Comparison of ENCODE assay signal across 8 mouse cellular contexts in genomic region chr16:18777101-18778080, GRCm38 (mm10). TPM values are rescaled to one million over a fixed set of nuclear protein-coding genes. Genes with fewer than 3 reads are reported as not detected.
A peak's percentile ranks its signal among the peaks of the same experiment; 100 is the strongest.
DNase-seq lines count a peak whose midpoint lies in the region; ATAC-seq and TF ChIP-seq lines count a peak whose summit lies in the region.

No protein-coding gene starts in this region.

- no peaks in the 10 kb centered on the region for H3K9me3 ChIP-seq in heart, embryonic 13.5 days
- no peaks in the 10 kb centered on the region for H3K9me3 ChIP-seq in limb, embryonic 13.5 days
- H3K9me3 ChIP-seq in neural tube, embryonic 11.5 days (ENCODE audit: control insufficient read depth, low read length), result no peaks in the 10 kb centered on the region

- no peak for ATAC-seq in heart, embryonic 13.5 days (ENCODE audit: extremely low read depth, insufficient number of reproducible peaks, low FRiP score, low TSS enrichment)
- 0 out of 2 replicates have a peak, but pooled peaks have one; percentile 22 for ATAC-seq in limb, embryonic 13.5 days (ENCODE audit: low FRiP score, low read depth)
- ATAC-seq in neural tube, embryonic 11.5 days (ENCODE audit: insufficient read depth, low FRiP score, low TSS enrichment), result 0 out of 2 replicates have a peak, but pooled peaks have one; percentile 29

- no peak for DNase-seq in cerebellum, adult 2 months
- DNase-seq in cerebellum, adult 11-12 months, result no peak
- DNase-seq in adrenal gland, postnatal 25 days, result peak; percentile 28
- peak; percentile 38 for DNase-seq in neural tube, embryonic 11.5 days (ENCODE audit: low spot score)
- no peak for DNase-seq in spleen, postnatal 14 days (ENCODE audit: low spot score in 2 of 2)
- no peak for DNase-seq in layer of hippocampus, postnatal 25 days (ENCODE audit: extremely low spot score in 1 of 2, low spot score in 1 of 2)

- 2% methylated on average over 80 of the region's 80 CpGs for WGBS in cerebellum, adult 2 months
- 2% methylated on average over 80 of the region's 80 CpGs for WGBS in heart, embryonic 13.5 days
- 2% methylated on average over 80 of the region's 80 CpGs for WGBS in limb, embryonic 13.5 days
- WGBS in neural tube, embryonic 11.5 days, result 2% methylated on average over 80 of the region's 80 CpGs

- no peak overlapping the region for H3K27ac ChIP-seq in cerebellum, adult 2 months (ENCODE audit: insufficient read depth, low read length)
- H3K27ac ChIP-seq in heart, embryonic 13.5 days (replicated peaks), result no peak overlapping the region
- no peak overlapping the region for H3K27ac ChIP-seq in limb, embryonic 13.5 days
- H3K27ac ChIP-seq in neural tube, embryonic 11.5 days (ENCODE audit: low read depth, low read length), result 0 out of 2 replicates have a peak overlapping the region, but pooled peaks have one; percentile 14

- no peaks in the 10 kb centered on the region for H3K27me3 ChIP-seq in cerebellum, adult 2 months (ENCODE audit: control insufficient read depth, insufficient read depth, low read length)
- H3K27me3 ChIP-seq in heart, embryonic 13.5 days (replicated peaks), result peaks cover 57% of the 10 kb centered on the region
- H3K27me3 ChIP-seq in limb, embryonic 13.5 days, result peaks cover 65% of the 10 kb centered on the region
- peaks cover 36% of the 10 kb centered on the region for H3K27me3 ChIP-seq in neural tube, embryonic 11.5 days (ENCODE audit: control insufficient read depth, insufficient read depth, low read length)

- TF ChIP-seq CTCF in cerebellum, adult 2 months (IDR thresholded peaks at IDR 0.05; ENCODE audit: borderline replicate concordance, insufficient read depth, low read depth, low read length), result no peak

- peak overlapping the region; percentile 76 for H3K9ac ChIP-seq in heart, embryonic 13.5 days
- peak overlapping the region; percentile 61 for H3K9ac ChIP-seq in limb, embryonic 13.5 days
- H3K9ac ChIP-seq in neural tube, embryonic 11.5 days (ENCODE audit: low read length), result peak overlapping the region; percentile 39

- H3K4me3 ChIP-seq in cerebellum, adult 2 months (replicated peaks; ENCODE audit: insufficient read depth, low read depth, low read length), result peak overlapping the region; percentile 14
- H3K4me3 ChIP-seq in heart, embryonic 13.5 days, result peak overlapping the region; percentile 54
- H3K4me3 ChIP-seq in limb, embryonic 13.5 days, result peak overlapping the region; percentile 47
- peak overlapping the region; percentile 36 for H3K4me3 ChIP-seq in neural tube, embryonic 11.5 days (ENCODE audit: low read depth, low read length)

- H3K4me2 ChIP-seq in heart, embryonic 13.5 days, result peak overlapping the region; percentile 73
- H3K4me2 ChIP-seq in limb, embryonic 13.5 days (replicated peaks), result peak overlapping the region; percentile 76
- H3K4me2 ChIP-seq in neural tube, embryonic 11.5 days (ENCODE audit: low read depth), result peak overlapping the region; percentile 52

- H3K4me1 ChIP-seq in cerebellum, adult 2 months (ENCODE audit: control insufficient read depth, insufficient read depth, low read length), result no peaks in the 10 kb centered on the region
- H3K4me1 ChIP-seq in heart, embryonic 13.5 days, result peaks cover 28% of the 10 kb centered on the region
- peaks cover 15% of the 10 kb centered on the region for H3K4me1 ChIP-seq in limb, embryonic 13.5 days
- peaks cover 6% of the 10 kb centered on the region; the same call in 1 of the 2 replicates for H3K4me1 ChIP-seq in neural tube, embryonic 11.5 days (ENCODE audit: control insufficient read depth, insufficient read depth, low read length)

- peaks cover 23% of the 10 kb centered on the region for H3K36me3 ChIP-seq in heart, embryonic 13.5 days
- H3K36me3 ChIP-seq in limb, embryonic 13.5 days, result peaks cover 26% of the 10 kb centered on the region
- H3K36me3 ChIP-seq in neural tube, embryonic 11.5 days (ENCODE audit: control insufficient read depth, insufficient read depth, low read length), result peaks cover 2% of the 10 kb centered on the region

- no peak for TF ChIP-seq POLR2A in cerebellum, adult 2 months (IDR thresholded peaks at IDR 0.05; ENCODE audit: borderline replicate concordance, insufficient read depth, low read length)

RNA-seq across cellular contexts. Expression of gene Cldn5, which starts 0.7 kb away (rescaled TPM):
- polyA plus RNA-seq in cerebellum, adult 2 months (2012; rRNA removed), result 62.8 and 71.8 TPM in 2 replicates
- 15.2 and 23.3 TPM in 2 replicates for total RNA-seq in adrenal gland, postnatal 25 days (2021)
- polyA plus RNA-seq in heart, embryonic 13.5 days (2015; fragmentation: Nextera tagmentation; extraction: Ambion mirVana), result 17.2 and 18.0 TPM in 2 replicates
- polyA plus RNA-seq in limb, embryonic 13.5 days (2015; fragmentation: Nextera tagmentation; extraction: Ambion mirVana), result 22.4 and 27.0 TPM in 2 replicates
- polyA plus RNA-seq in neural tube, embryonic 11.5 days (2014; fragmentation: Nextera tagmentation; extraction: Ambion mirVana), result 35.2 and 37.7 TPM in 2 replicates
- total RNA-seq in layer of hippocampus, postnatal 25 days (2021), result 10 to 100 TPM; 53.6 to 57.3 TPM

RNA-seq across cellular contexts. Expression of gene Ufd1, which starts 34.2 kb away (rescaled TPM):
- 100 and 114 TPM in 2 replicates for polyA plus RNA-seq in cerebellum, adult 2 months (2012; rRNA removed)
- total RNA-seq in adrenal gland, postnatal 25 days (2021), result 95.5 and 124 TPM in 2 replicates
- polyA plus RNA-seq in heart, embryonic 13.5 days (2015; fragmentation: Nextera tagmentation; extraction: Ambion mirVana), result 64.8 and 68.0 TPM in 2 replicates
- polyA plus RNA-seq in limb, embryonic 13.5 days (2015; fragmentation: Nextera tagmentation; extraction: Ambion mirVana), result 117 and 119 TPM in 2 replicates
- 74.4 and 89.0 TPM in 2 replicates for polyA plus RNA-seq in neural tube, embryonic 11.5 days (2014; fragmentation: Nextera tagmentation; extraction: Ambion mirVana)
- total RNA-seq in layer of hippocampus, postnatal 25 days (2021), result 100 to 1,000 TPM; 101 to 103 TPM

RNA-seq across cellular contexts. Expression of gene Cdc45, which starts 34.4 kb away (rescaled TPM):
- 4.9 and 5.8 TPM in 2 replicates for polyA plus RNA-seq in cerebellum, adult 2 months (2012; rRNA removed)
- total RNA-seq in adrenal gland, postnatal 25 days (2021), result 11.1 and 14.0 TPM in 2 replicates
- 34.4 and 36.1 TPM in 2 replicates for polyA plus RNA-seq in heart, embryonic 13.5 days (2015; fragmentation: Nextera tagmentation; extraction: Ambion mirVana)
- 45.3 and 46.8 TPM in 2 replicates for polyA plus RNA-seq in limb, embryonic 13.5 days (2015; fragmentation: Nextera tagmentation; extraction: Ambion mirVana)
- polyA plus RNA-seq in neural tube, embryonic 11.5 days (2014; fragmentation: Nextera tagmentation; extraction: Ambion mirVana), result 60.5 and 62.2 TPM in 2 replicates
- total RNA-seq in layer of hippocampus, postnatal 25 days (2021), result 1 to 10 TPM; 1.7 to 1.9 TPM

RNA-seq across cellular contexts. Expression of gene 2510002D24Rik, which starts 59.0 kb away (rescaled TPM):
- polyA plus RNA-seq in cerebellum, adult 2 months (2012; rRNA removed), result 55.2 and 56.0 TPM in 2 replicates
- total RNA-seq in adrenal gland, postnatal 25 days (2021), result 15.5 and 24.3 TPM in 2 replicates
- polyA plus RNA-seq in heart, embryonic 13.5 days (2015; fragmentation: Nextera tagmentation; extraction: Ambion mirVana), result 33.3 and 43.3 TPM in 2 replicates
- polyA plus RNA-seq in limb, embryonic 13.5 days (2015; fragmentation: Nextera tagmentation; extraction: Ambion mirVana), result 43.8 and 46.2 TPM in 2 replicates
- polyA plus RNA-seq in neural tube, embryonic 11.5 days (2014; fragmentation: Nextera tagmentation; extraction: Ambion mirVana), result 17.7 and 19.7 TPM in 2 replicates
- total RNA-seq in layer of hippocampus, postnatal 25 days (2021), result 10 to 100 TPM; 23.8 to 28.2 TPM

RNA-seq across cellular contexts. Expression of gene Gm28539, which starts 59.0 kb away (rescaled TPM):
- 0.08 TPM in 1 of 2 replicates, not detected in the other for polyA plus RNA-seq in cerebellum, adult 2 months (2012; rRNA removed)
- total RNA-seq in adrenal gland, postnatal 25 days (2021), result 3.8 and 4.6 TPM in 2 replicates
- polyA plus RNA-seq in heart, embryonic 13.5 days (2015; fragmentation: Nextera tagmentation; extraction: Ambion mirVana), result not detected in 2 replicates
- not detected in 2 replicates for polyA plus RNA-seq in limb, embryonic 13.5 days (2015; fragmentation: Nextera tagmentation; extraction: Ambion mirVana)
- not detected in 2 replicates for polyA plus RNA-seq in neural tube, embryonic 11.5 days (2014; fragmentation: Nextera tagmentation; extraction: Ambion mirVana)
- total RNA-seq in layer of hippocampus, postnatal 25 days (2021), result 1 to 10 TPM; 7.7 to 9.8 TPM

Comparison
In these comparisons a context has a peak if more than half of its experiments do, and no peak if none do; other contexts are left out.
1. DNase-seq: peak in adrenal gland, postnatal 25 days (single experiment) and neural tube, embryonic 11.5 days (single experiment); none in cerebellum, adult 2 months (0 of 2), cerebellum, adult 11-12 months (single experiment), spleen, postnatal 14 days (0 of 2) and layer of hippocampus, postnatal 25 days (0 of 2).
2. Peak in every context shown above with its lines, with median percentiles within 50 percentile points of each other: H3K4me3 ChIP-seq, H3K4me2 ChIP-seq and H3K9ac ChIP-seq.